Mouse (Mus musculus) left cerebral cortex, adult 8-10 months (tissue): Measurements from ENCODE around the gene Spon1. TPM values are rescaled to one million over a fixed set of nuclear protein-coding genes. Genes with fewer than 3 reads are reported as not detected.

Experiments
- DNase-seq, 2 experiments: peaks; one replicate each; pipeline ENCODE4 v3.0.0; 2022; ENCODE audit warnings: low spot score in 2 of 2
- total RNA-seq, 4 experiments: library from RNA; stranded (reverse); gene quantifications; 2 replicates each; pipeline ENCODE4 v1.2.4; 2022

Spon1 gene
- 10 to 100 TPM; 39.1 to 44.5 (median 40.4) TPM for total RNA-seq

DNA sequence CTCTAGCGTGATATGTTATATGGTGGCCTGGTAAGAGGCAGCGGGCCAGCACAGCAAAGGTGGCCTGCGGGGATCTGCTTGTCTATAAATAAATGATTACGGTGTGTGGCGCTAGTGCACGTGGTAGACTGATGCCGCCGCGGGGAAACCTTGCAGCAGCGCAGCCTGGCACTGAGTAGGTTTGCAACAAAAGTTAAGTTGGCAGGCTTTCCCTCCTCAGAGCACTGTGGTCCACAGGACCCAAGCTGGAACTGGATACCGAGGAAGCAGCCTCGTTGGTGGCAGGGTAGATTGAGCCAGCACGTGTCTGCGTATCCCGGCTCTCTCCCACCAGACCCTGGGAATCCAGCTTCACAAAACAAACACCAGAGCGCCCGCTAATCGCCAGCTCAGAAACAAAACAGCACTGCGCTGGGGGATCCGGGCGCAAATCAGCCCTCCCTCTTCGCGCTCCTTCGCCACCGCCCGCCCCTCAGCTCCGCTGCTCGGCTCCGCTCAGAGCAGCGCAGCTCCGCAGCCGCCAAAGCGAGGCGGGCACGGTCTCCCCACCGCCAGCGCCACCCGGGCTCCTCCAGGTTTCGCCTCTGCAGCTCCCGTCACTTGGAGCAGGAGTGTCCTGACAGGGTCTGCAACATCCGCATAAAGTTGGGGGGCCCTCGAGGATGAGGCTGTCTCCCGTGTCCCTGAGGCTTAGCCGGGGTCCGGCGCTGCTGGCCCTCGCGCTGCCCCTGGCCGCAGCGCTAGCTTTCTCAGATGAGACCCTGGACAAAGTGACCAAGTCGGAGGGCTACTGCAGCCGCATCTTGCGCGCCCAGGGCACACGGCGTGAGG lies at the start of gene Spon1:
Spon1 (plus strand) TSS at position 332 of the 831 bp plus-strand sequence.
- peak; percentile 21 to 29 for DNase-seq

DNA sequence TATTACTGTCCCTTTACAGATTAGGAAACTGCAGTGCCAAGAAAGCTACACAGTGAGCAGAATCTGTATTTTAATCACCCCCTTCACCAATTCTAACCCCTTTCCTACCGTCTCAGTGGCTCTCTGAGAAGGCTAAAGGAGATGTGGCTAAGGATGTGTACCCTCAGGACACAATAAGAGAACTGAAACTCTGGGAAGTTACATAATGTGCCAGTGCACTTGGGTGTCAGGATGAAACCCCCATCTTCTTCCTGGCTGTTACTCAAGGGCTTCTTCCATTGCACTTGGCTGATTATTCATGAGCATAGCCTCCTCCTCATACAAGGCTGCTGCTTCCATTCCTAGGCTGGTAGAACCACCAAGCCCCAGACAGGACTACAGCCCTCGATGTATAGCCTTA lies 43.8 kb upstream of the Spon1 start:
- no peak for DNase-seq

DNA sequence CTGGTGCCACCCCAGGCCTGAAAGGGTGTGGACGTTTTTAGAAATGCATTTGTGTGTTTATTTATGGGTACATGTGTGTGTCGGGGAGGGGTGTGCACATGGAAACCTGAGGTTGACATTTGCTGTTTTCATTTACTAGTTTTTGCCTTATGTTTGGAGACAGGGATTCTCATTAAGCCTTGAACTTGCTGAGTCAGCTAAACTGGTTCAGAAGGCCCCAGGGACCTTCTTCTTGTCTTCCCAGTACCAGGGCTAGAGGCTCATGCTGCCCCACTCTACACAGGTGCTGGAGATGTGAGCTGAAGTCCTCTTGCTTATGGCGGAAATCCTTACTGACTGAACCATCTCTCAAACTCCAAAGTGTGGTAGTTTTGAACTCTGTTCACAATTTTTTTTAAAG lies 41.9 kb upstream of the Spon1 start:
- DNase-seq = no peak

DNA sequence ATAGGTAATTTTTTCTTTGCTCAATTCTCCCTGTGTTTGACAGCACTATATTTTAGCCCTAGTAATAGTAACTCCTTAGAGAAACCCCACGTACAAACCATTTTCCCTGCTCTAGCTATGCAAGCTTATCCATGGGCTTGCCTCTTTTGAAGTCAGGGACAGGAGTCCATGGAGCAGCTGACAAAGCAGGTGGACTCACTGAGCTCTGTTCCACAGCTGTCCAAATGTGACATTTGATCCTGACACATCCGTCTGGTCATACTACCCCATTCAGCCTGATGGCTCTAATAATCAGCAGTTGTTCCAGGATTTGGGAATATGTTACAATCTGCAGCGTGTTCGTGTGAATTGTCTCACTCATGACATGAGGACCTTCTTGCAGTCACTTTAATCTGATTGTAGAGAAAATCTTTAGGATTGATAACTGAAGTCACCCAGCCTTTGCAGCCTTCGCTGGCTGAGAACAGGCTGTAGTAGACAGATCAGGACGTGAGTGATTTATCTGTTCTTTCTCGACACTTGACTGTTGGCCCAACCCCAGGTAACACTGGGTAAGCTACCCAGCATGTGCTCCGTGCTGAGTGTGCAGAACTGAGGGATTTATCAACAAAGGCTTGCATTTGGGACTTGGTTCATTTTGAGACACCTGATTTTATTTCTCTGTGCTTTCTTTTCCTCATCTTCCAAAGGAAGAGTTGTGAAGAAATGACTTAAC lies 37.6 kb upstream of the Spon1 start:
- no peak for DNase-seq

DNA sequence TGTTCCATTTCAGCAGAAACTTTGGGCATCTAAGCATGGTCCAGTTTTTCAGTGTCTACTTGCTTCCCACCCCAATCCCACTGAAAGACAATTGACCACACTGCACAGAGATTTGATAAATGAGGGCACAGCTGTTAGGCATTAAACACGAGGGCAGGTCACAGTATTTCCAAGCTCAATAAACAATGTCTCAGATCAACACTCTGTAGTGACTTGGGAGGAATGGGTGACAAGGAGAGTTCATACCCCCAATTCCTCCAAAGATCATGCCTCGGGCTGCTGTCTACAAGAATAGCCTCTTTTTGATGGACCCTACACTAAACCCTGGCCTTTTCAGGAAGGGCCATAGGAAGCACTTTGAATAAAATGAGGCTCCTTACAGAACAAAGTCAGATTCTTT lies 36.9 kb upstream of the Spon1 start:
- no peak for DNase-seq

DNA sequence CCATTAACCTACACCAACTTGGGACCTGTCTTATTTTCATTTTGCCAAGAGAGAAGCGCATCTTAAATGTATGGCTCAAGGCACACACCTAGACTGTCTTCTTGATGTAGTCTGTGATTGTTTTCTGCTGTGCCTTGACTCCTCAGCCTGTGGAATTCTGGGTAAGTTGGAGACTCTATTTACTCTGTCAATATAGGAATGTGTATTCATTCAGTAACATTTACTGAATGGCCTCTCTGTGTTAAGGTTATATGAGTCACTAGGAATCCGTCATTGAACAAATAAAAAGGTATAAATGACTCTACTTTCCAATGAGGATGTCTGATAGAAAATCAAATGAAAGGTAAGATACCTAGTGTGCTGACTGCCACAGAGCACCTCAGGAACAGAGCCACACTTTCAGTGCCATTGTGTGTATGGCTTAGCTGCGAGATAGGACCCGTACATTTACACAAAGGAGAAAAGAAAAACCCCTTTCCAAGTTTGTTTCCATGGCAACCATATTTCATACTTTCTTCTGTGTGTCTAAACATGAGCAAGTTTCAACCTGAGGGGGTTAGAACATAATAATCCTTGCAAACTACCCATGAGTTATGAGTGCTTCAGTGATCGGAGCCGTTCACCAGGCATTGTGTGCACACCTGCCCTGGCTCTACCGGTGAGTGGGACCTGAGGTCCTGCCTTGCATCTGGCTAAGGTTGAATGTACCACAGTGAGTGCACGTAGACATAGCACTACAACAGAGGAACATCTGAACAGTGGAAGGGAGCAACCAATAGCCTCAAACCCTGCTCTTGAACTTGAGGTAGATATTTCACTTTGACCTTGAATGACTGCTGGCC lies 35.2 kb upstream of the Spon1 start:
- DNase-seq = no peak

DNA sequence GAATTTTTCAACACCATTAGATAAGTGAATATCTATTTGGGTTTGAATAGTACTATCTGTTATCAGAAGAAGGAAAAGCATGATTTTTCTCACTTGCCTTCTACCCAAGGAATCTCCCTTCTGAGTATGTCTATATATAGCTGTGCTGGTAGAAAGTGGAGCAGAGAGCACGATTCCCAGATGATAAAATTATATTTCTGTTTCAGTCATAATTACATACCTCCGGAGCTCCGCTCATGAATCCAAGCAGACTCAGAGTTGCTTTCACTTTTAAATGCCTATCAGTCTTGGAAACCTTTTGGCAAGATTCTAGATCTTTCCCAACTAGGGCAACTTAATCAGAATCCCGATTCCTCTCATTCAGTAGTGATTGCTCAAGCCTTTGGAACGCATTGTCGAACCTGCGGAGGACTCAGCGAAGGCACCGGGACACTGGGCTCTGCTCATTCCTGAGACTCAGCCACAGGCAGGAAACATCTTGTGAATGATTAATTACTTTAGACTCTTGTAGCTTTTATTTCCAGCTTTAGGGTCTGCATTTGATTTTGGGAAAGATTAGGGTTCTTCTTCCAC lies 27.9 kb upstream of the Spon1 start:
- DNase-seq = peak in 1 of 2 experiments; percentile 18

DNA sequence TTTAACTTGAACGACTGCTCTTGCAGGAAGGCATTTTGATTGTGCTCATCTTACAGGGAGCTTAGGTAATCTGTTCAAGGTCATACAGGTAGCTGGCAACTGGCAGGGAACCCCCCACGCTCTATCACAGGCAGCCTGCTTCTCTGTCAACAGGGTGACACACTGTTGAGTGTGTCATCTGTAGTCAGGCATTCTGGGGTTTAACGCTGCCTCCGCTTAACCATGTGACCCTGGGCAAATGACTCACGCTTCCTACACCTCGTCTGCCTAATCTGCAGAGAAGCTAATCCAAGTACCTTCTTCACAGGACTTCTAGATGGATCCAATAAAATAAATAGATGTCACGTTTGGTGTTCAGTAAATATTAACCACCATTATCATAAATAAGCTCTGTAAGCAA lies 26.6 kb upstream of the Spon1 start:
- peak in 1 of 2 experiments; percentile 69 for DNase-seq

DNA sequence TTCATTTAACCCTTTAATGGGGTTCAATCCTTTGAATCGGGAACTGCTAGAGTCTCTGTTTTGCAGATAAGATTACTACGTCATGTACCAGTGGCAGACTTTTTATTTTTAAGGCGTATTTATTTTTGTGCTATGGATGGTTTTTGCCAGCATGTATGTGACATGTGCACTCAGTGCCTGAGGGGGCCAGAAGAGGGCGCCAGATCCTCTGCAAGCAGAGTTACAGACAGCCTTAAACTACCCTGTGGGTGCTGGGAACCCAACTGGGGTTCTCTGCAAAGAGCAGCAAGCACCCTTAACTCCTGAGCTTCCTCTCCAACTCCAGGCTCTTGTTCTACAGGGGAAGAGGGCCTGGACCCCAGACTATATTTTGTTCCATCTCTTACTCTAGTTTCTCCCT lies 23.2 kb upstream of the Spon1 start:
- no peak for DNase-seq

DNA sequence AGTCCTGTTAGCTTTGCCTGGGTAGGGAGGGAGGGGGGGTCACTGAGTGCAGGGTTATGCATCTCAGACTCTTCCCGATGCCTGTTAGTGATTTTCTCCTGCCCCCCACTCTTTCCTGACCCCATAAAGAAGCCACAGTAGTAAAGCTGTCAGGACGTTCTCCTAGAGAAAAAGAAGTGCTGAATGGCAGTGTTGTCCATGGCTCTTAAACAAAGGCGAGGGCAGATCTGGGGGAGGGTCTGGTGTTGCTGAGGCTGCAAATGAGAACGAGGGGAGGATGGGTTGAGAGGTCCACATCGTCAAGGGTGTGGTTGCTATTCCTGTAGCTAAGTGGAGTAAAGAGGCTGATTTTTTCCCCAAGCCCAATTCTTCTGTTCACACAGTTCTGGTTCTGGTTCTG lies 21.8 kb upstream of the Spon1 start:
- no peak for DNase-seq

DNA sequence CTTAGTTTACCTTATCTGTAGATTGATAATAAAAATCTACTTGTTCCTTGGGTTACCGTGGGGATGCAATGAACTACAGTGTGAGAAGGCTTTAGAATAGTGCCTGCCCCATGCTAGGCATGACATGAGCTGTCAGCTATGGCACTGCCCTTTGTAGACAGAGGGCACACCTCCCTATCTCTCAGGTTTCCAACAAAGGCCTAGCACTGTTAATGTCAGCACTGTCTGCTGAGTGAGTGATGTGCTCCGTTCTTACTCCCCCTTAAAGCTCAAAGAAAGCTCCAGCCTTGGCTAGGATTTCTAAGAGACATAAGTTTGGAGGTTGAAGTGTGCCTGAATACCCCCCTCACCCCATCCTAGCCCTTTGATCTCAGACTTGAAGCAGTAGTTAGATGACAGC lies 9.2 kb upstream of the Spon1 start:
- no peak for DNase-seq

DNA sequence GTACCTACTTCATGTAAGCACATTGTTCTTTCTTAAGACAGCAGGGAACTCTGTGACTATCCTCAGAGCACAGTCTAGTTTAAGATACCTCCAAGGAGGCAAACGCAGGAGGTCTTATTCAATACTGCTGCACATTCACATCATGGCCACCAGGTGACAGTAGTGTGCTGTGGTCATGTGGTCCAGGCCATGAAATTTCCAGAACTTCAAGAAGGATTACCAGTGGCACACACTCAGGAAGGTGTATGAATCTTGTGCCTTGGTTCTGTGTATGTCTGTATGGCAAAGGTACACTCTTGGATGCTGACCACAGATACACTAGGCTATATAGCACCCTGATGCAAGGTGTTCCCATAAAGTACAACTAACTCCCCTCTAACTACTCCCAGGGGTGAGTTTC lies 6.6 kb upstream of the Spon1 start:
- DNase-seq = peak in 1 of 2 experiments; percentile 15

DNA sequence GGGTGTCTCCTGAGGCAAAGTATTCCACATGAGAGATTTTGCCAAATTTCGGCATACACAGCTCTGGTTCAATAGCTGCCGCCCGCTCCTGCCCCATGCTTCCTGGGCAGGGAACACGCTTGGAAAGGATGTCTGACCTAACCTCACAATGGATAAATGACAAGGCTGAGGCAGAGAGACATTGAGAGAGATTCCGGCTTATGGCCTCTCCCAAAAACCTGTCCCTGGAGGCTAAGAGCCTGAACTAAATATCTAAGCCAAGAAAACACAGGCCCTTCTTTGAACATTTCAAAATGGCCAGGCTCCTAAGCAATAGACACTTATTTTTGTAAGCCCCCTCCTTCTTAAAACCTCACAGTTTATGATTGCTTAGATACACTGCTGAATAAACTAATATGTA lies 665 bp upstream of the Spon1 start:
- DNase-seq = no peak

DNA sequence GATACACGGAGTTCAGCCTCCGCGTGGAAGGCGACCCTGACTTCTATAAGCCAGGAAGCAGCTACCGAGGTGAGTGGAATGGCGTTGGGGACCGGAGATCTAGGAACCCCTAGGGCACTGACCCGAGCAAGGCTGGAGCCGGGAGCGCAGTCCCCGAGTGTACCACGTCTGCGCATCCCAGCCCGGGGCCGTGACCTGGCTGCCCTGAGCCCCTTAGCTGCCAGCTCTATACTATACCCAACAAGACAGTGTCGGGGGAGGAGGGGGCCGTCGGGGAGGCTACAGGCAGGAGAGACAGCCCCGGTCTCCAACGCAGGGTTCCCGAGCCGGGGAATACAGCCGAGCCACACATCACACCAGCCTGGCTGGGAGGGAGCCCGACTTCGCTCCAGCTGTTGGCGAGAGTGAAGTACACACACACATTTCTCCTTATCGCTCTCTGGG lies 722 bp downstream of the Spon1 start:
- no peak for DNase-seq

DNA sequence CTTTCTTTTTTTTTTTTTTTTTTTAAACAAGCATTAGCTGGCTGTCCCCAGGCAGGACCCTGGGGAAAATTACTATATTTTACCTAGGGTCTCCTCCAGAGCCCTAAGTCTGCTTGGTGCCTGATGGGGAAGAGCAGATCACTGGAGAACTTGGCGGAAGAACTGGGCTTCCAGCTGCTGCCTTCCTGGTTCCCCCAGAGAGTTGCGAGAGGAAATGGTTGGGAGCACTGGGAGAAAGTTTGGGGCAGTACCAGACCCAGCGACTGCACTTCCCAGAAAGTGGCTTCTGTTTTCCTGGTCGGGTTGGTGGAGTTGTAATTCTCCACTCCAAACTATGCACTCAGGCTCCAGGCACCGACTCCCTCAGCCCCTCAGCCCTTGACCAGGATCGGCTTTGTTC lies 1.7 kb downstream of the Spon1 start:
- DNase-seq = no peak

DNA sequence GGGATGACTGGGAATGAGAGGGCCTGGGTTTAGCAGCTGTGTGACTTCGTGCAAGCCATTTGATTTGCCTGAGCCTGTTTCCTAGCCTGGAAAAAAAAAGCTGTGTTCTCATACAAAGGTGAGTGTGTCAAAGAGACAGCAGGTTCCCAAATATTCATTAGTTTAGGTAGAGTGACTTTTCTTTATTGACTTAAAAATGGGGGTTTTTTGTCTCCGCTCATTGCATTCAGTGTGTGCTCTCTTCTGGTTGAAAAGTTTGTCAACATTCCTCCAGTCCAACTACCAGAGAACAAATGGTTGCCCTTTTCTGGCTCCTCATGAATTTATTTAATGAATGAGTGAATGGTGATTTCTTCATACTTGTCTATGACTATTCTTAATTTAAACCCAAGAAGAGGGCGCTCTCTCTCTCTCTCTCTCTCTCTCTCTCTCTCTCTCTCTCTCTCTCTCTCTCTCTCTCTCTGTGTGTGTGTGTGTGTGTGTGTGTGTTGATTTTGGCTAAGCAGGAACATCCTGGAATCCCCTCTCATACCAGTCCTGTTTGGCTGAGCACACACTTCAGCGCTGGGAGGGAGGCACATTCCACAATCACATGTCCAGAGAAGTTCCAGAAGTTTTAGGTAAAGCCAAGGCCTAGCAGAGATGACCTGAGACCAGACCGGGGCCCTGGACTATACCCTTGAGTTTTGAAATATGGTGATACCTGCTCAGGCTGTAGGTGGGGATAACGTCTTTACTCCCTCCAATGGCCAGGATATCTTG lies 2.6 kb downstream of the Spon1 start:
- DNase-seq = no peak

DNA sequence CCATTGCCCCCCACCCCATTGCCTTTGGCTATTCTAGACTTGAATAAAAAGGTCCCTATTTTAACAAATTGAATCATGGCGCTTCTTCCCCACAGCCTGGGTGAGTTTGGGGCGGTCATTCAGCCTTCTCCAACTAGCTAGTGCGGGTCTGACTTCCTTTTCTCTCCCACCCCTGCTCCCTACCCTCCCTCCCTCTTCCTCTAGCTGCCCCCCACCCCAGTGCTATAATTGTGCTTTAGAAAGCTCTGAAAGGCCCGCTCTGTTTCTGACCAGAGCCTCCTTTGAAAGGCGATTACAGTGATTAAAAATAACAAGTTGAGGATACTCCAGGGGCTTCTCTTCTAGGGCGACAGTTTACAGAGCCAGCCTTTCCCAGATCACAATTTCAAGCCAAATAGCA lies 3.5 kb downstream of the Spon1 start:
- no peak for DNase-seq

DNA sequence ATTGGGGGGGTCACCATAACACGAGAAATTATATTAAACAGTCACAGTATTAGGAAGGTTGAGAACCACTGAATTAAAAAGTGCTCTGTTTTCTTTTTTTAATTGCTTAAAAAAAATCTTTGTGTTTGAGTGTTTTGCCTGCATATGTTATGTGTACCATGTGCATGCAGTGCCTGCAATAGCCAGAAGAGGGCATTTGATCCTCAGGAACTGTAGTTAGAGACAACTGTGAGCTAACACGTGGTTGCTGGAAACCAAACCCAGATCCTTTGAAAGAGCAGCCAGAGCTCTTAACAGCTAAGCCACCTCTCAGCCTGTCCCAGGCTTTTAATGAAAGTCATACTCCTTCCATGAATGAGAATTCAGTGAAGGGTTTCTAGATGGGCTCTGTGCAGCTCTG lies 6.3 kb downstream of the Spon1 start:
- DNase-seq = no peak

DNA sequence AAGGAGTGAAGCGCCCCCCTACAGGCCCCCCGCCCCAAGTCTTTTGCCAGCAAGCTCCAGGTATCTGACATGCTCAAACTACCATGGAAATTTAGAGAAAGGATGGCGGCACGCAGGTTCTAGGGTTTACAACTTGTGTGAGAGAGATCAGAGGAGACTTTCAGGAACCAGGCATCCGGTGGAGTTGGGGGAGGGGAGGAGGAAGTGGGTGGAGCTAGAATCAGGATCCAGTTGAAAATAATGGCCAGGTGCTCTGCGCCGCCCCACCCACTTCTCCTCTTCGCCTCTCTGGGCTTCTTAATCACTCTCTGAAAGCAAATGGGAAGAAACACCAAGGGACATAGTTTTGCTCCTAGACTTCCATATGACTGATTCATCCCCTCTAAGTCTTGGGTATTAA lies 7.6 kb downstream of the Spon1 start:
- no peak for DNase-seq

DNA sequence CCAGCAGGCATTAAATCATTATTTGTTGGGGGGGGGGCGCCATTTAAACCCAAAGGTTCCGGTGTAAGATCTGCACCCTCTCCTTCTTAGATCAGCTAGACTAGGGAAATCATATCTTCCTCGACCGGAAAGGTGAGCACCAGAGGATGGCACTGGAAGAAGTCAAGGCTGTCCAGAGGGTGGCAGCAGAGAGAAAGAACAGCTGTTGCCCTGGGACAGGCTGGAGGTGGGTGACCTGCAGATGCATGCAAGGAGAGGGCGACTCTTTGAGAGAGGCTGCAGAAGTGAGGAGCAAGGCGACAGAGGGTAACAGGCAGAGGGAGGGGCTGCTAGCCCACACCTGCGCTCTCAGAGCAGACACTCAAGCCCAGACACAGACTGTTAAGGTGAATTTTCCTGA lies 8.2 kb downstream of the Spon1 start:
- DNase-seq = peak in 1 of 2 experiments; percentile 19

DNA sequence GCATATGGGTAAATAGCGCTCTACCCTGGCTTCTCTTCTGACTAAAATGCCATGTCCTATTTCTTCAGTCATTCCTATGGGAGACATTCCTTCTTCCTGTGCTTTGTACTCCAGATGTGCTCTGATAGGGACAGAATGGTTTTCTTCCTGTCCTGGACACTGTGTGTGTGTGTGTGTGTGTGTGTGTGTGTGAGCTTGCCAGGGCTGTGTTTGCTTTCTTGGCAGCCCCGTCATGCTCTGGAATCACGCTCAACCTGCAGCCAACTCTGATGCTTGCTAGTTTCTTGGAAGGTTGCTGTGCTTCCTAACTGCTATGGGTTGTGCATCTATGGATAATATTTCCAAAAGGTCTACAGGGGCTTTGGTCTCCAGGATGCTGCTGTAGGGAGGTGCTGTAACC lies 9.1 kb downstream of the Spon1 start:
- DNase-seq = no peak
